Mouse (Mus musculus) cerebral cortex, adult 2 months (tissue): ENCODE data around the gene Lad1.

Source experiments
- WGBS: fragments of 180-500 bp; shearing (Covaris S2); methylation state at CpG from one replicate; pipeline ENCODE4 v1.1.7; 2018; 5-methylcytosine and 5-hydroxymethylcytosine counted together

Lad1 gene

DNA sequence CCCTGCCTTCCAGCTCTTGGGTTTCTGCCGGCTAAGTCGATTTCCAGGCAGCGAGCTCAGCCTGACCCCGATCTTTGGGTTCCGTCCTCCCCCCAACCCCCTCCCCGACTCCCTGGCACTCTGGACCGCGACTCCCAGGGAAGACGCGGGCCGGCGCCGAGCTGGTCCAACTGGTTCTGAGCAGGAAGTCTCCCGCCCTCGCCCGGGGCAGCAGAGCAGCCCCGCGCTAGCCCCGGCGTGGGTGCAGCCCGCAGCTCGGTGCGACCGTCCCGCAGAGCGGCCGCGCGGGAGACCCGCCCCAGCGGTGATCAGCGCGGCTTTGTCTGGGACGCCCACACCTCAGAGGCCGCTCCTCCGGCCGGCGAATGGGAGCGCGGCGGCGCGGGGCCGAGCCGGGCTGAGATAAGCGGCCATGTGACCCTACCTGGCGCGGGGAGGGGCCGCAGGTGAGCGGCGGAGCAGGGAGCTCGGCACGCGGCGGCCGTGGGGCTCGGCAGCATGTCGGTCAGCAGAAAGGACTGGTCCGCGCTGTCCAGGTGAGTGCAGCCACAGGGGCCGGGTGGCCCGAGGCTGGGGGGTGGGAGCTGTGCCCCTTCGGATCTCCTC lies at the start of gene Lad1:
Gene Lad1, plus strand, starts transcription at position 118 of the 606 bp plus-strand sequence.
- WGBS: under 1% methylated on average over 63 of the region's 63 CpGs

DNA sequence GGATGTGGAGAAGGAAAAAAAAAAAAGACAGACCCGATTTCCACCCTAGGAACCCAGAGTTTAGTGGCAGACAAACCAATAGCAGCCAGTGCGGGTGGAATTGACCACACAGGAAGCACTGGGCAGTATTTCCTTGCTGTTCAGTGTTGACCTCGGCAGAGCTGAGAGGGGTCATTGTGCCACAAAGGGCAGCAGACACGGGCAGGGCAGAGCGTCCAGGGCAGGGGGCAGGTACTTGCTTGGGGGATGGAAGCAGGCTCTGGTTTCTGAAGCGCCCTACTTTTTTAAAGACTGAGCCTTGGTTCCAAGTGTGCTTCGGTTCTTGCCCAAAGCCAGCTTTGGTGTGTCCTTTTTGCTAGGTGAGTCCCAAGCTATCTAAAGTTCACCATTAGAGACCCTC lies 48.2 kb upstream of the Lad1 start:
- 73% methylated on average over 7 of the region's 7 CpGs for WGBS

DNA sequence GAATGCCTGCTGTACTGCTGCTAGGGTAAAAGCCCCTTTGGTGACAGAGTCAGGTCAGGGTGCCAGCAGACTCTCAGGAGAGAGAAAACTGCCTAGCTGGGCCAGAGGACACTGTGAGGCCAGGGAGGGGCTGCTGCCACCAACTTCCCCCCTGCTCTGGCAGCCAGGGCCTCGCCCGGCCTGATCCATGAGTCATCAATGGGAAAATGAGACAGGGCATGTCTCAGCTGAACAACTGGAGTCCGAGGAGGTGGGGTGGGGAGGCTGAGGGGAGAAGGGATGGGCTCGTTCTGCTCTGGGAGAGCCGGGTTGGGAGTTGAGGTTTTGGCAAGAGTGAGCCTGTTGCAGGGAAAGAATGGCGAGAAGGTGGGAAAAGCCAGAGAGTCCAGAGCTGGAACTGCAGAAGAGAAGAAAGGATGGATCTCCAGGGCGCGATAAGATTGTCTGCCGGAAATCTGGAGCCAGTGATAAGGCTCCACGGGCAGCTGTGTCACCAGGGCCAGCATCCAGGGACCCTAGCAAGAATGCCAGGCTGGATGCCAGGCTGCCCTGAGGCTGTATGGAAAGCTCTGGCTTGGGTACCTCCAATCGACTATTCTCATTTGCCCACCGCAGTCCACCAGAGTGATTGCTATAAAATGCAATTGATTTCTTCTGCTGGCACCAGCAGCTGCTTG lies 47.4 kb upstream of the Lad1 start:
- WGBS: 42% methylated on average over 12 of the region's 12 CpGs

DNA sequence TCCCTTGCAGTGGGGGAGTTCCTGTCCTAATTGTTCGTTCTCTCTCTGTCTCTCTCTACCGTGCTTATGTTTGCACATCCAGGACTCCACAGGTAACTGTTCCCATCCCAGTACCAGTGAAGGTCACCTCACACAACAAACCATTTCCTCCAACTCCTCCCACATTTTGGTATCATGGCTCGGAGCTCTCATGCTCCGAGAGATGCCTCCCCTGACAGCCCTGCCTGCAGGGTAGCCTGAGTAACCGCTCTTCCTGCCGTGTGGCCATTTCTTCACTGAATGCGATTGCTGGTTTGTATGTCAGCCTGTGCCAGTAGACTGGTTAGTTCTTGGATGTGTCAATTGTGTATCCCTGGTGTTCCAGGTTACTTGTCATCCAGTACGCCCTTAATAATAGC lies 46.8 kb upstream of the Lad1 start:
- WGBS: 76% methylated on average over 8 of the region's 8 CpGs

DNA sequence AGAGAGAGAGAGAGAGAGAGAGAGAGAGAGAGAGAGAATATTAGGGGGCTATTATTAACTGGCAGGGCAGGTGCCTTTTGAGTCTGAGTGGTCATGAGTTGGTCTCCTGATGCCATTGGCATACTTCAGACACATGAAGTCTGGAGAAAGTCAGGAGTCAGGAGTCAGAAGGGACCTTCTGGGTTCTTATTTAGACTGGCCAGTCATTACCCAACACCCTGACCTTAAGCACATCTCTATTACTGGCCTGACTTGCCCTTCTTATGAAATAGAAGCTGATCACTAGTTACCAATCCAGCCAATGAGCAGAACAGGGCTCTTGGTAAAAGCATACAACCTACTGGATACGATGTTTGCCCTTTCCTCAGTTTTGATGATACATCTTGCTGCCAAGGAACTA lies 41.4 kb upstream of the Lad1 start:
- 95% methylated on average over 1 of the region's 1 CpGs for WGBS

DNA sequence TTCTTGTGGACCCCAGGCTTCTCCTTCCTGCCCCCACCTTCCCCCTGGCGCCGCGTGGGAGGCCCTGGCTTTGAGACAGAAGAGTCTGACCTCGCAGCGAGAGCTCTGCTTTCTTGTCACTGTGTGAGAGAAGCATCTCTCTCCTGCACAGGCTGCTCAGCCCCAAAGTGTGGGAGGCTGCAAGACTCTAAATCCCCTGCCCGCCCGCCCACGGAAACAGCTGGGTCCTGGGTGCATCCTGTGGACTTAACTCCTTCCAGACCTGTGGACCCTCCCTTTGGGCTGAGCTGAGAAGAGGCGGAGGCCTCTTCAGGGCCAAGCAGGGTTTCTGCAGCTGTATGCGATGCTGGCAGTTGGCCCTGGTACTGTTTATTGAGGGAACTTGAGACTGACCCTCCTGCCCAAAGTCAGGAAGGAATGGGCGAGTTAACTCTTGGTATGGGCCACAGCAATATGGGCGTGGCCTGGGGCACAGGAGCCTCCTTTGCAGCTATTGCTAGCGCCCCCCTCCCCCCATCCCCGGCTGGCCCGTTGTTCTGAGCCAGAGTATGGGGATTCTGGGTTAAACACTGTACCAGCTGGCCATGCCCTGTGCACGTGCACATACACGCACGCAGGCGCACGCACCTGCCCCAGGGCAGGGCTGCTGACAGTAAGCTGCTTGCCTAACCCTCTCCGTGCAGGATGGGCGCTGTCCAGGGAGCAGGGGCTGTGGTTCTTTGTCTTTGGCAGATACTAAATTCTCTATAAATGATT lies 39.4 kb upstream of the Lad1 start, which contains the start of gene Tnni1:
Gene Tnni1, plus strand, starts transcription at position 655 of the 756 bp plus-strand sequence.
- WGBS: 30% methylated on average over 22 of the region's 22 CpGs

DNA sequence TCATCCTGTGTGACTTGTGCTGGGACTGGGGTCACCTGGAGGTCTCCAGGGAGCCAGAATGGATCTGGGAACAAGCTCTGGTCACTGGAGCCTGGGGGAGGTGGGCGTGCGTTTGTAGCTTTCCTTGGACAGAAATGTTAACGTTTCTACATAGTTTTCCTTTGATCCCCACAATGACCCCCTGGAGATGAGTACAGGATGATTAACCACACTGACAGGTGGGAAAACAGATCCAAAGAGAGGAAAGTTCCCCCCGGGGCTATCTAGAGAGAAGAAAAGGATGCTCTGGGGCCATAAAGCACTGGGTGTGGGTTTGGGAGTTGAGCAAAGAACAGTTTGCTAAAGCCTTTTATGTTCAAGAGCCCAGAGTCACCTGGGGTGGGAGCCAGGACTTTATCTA lies 37.7 kb upstream of the Lad1 start:
- WGBS: 76% methylated on average over 4 of the region's 4 CpGs

DNA sequence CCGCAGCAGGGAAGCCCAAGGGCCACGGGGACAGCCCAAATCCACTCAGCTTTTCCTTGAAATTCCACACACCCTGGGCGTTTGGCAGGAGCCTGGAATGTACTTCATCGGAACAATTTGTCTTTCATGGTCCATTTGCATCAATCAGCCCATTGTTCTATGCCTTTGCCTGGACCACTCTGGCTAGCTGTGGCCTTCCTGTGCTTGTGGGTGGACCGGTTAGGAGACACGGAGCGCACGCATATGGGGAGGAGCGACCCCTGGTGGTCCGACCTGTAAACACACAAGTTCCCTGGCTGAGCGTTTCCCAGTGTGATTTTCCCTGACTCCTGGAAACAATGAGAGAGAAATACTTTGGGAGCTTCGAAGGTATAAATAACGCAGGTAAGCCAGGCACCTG lies 37.2 kb upstream of the Lad1 start:
- WGBS: 21% methylated on average over 13 of the region's 13 CpGs

DNA sequence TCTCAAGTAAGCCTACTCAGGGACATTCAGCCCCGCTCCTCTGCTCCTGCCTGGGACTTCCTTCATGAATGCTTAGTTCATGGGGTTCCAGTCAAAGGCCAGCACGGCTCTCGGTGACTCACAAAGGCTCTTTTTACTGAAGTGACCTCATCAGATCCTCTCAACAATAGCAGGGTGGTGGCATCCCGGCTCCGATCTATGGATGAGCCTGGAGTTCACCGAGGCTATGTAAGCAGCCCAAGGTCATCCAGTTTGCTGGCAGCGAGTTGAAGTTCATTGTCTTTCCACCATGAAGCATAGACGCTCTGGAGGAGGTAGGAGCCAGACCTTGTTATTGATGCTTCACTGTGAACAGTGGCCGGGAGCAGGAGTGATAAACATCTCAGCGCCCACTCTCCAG lies 35.6 kb upstream of the Lad1 start:
- 54% methylated on average over 10 of the region's 10 CpGs for WGBS

DNA sequence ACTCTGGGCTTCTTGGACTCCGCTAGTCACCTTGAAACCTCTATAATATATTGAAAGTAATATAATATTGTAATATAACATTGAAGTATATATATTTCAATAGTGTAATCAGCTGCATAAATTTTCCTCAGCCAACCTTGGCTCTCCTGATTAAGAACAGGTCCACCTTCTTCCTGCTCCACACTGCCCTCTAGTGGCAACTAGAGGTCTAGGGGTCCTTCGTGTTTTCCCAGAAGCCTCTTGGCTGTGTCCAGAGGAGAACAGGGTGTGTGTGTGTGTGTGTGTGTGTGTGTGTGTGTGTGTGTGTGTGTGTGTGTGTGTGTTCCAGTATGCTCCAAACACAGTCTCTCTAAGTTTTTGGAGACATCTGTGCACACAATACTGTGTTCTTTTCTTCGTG lies 30.6 kb upstream of the Lad1 start:
- WGBS: 35% methylated on average over 3 of the region's 3 CpGs

DNA sequence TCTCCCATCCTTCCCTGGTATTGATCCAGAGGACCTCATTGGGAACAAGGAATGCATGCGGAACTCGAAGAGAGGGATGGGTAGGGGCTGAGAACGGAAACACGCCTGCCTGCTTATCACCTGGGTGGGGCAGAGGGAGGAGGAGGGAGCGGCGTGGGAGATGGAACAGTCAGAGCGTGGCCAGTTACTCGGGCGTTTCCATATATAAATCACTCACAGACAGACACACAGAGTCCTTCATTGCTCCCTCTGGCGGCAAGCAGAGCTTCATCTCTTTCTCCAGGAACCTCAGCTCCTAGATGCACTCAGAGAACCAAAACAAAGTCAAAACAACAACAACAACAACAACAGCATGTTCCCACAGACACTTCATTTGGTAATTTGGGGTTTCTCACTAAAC lies 29.7 kb upstream of the Lad1 start:
- WGBS: 30% methylated on average over 10 of the region's 10 CpGs

DNA sequence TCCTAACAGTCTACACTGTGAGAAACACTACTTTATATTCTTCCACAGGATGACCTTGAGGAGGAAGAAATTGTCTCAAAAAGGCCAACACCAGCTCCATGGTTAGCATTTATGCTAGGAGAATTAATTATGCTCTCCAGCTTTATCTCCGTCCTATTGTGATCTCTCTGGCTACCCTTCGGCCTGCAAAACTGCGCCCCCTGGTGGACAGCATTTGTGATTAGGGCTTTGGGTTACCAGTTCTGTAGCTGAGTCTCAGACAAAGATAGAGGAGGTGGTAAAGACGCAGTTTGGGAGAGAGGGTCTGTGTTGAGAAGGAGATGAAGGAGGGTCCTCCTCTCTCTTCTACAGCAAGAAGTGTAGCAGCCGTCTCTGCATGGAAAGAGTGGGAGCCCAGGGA lies 28.6 kb upstream of the Lad1 start:
- 21% methylated on average over 5 of the region's 5 CpGs for WGBS

DNA sequence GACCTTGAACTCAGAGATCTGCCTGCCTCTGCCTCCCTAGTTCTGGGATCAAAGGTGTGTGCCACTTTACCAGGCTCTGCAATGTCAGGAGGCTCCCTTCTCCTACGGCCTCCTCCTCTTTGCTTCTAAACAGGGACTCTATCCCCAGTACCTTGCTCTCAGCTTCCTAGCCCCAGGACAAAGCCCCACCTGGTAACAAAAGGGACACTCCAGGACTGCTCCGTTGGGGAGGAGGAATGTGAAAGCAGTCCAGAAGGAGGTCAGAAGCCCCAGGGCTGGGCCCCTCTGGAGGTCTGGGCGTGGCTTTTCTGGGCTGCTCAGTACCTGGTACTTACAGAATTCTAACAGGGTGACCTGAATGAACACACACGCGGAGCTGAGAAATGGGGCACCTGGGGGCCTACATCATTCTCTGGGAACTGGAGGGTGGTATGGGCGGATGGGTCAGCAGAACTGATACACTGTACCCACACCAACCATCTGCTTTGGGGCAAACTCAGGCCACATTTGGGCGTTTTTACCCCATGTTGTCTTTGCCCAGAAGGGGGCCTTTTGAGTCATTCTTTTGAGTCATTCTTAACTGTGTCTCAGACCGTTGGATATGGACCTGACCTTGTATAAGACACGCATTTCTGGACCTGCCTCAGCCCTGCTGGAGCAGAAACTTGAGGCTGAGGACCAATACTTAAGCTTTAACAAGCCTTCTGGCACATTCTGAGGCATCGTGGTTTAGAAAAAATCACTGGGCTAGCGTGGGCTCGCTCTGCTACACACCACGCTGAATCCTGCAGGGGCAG lies 26.1 kb upstream of the Lad1 start:
- whole genome bisulfite sequencing: 65% methylated on average over 13 of the region's 13 CpGs

DNA sequence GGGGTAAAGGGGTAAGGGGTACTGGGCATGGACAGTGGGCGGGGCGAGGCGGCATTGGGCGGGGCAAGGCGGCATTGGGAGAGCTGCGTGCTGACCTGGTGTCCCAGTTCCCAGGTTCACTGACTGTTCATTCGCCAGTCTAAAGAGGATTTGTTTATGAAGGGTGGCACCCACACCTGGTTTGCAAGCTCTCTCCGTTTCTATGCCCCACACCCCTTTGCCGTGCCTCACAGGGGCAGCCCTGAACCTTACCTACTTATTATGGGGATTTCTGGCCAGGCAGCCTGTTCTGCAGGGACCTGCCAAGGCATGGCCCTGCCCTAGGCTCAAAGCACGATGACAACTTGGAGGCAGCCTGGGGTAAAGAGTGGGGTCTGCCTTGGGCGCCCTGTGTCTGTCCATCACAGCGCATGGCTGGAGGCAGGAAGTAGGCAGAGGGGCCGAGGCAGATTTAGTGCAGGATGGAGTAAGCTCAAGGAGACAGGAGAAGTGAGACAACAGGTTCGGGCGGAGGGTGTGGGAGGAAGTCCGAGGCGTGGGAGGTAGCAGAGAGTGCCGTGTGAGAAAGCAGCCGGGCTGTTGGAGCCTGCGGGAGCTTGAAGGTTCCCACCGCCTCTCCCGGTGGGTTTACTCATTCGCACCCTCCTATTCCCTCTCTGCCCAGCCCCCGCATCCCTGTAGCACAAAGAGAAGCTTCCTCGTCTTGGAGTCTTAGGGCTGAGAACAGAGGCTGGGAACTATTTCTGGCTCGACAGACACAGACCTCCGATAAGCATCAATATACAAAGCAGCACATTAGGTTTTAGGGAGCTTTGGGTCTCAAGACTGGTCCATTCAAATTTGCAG lies 24.8 kb upstream of the Lad1 start:
- WGBS: 18% methylated on average over 27 of the region's 27 CpGs

DNA sequence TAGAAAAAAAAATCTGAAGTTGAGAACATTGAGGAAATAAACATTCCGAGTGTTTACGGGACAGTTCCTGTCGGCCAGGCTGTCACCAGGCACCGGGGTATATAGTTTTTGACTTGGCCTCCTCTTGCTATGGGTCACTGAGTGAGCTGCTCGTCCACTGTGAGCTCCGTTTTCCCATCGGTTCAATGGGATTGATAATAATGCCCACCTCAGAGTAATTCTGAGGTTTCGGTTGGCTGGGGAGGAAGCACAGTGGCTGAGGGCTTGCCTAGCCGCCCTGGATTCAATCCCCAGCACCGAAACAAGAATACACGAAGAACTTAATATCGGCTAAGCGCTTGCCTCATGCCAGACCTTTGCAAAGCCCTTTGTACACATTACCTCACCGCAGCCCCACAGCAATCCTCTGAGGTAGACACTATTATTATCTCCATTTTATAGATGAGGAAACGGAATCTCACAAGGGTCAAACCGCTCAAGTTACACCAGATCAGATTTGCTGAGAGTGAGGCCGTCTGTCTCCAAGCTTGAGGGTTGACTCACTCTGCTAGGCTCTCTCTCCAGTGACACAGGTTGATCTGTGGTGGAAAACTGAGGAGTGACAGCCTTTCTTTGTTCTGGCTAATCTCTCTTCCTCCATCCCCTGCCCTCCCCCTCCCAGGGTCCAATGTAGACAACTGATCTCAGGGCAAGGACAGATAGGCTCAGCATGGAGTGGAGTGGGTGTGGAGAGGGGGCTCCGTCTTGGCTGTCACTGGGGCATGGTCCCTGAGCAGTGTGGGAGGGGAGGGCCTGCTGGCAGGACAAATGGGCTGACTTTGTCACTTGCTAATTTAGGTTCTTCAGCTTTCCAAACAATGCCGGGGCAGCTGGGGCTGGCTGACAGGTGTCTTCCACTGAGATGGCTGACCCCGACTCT lies 23.9 kb upstream of the Lad1 start:
- WGBS: 64% methylated on average over 20 of the region's 20 CpGs

DNA sequence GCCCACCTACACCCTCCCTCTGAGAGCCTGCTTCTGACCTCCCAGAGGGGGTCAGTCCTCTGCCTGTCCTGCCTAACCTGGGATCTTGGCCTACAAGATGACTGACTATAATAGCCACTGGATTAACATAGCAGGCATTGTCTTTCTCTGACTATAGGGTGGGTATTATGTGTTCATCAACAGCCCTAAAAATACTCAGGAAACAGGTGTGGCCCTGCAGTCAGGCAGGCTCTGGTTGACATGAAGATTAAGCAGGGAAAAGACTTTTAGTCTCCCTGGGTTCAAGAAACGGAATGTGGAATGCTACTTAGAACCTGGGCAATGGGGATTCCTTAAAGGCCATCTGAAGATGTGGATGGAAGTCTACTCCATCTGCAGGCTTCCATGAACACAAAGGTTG lies 19.9 kb upstream of the Lad1 start:
- 92% methylated on average over 1 of the region's 1 CpGs for WGBS

DNA sequence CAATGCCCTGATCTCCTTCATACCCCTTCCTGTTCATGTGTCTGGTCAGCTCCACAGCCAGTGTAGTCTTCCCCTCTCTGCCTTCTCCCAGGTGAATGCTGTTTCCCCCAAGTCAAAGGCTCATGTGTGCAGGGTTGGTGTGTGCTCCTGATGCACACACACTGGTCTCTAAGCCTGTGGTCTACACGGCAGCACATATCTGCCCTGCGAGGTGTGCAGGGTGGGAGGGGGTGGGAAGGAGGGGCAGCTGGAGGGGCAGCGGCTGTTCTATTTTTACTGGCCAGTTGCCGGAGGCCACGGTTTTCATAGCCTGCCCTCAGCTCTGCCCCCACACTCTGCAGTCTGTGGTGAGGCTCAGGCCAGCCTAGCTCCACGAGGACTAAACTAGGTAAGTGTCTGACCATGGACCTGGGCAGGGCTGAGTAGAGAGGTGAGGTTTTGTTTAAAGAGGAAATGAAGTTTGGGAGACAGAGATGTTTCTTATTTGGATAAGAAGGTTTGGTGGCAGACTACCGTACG lies 19.2 kb upstream of the Lad1 start:
- 79% methylated on average over 8 of the region's 8 CpGs for WGBS

DNA sequence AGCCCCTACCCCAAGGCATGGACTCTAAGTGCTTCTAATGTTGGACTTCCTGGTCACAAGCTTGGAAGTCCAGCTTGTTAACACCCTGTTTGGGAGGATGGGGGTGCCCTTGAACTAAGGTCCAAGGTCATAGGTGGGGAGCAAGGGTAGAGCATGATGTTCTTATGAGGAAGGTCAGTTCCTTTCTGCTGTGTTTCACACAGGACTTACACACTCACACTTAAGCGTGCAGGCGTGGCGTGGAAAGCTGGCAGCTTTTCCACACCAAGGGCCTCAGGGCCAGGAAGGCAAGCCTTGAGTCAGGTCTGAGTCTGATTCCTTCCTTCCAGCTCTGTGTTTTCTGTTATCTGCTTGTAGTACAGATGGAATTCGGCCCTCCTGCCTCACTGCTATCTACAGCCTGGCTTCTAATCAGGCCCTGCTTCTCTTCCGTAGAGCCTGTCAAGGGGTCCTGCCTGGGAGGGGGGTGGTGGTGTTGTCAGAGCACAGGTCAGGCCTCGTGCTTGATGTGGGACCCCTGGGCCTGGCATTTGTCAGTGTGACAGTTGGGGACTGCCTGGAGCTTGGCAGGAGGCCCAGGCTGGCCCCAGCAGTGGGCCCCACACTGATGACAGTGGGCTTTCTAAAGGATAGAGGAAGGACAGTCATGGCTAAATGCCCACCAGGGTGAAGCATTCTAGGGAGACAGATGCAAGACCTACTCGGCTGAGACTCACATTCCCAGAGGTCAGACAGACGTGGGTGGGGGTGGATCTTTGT lies 18.0 kb upstream of the Lad1 start:
- WGBS: 73% methylated on average over 8 of the region's 8 CpGs

DNA sequence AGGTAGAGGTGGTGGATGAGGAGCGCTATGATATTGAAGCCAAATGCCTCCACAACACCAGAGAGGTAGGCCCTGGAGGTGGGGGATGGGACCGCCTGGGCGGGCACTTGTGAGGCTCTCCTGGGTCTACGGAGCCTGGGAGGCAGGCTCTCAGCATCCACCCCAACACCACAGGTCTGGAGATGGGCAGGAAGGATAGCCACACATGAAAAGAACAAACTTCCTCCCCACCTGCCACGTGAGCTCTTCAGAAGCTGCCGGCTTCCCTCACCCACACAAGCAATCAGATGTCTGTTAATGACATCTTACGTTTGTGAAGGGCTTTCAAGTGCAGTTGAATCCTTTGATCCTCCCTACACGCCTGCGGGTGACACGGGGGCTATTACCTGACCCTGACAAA lies 10.9 kb upstream of the Lad1 start:
- 76% methylated on average over 10 of the region's 10 CpGs for WGBS
